Mouse (Mus musculus): ENCODE measurements around the gene Tmem95.
"Not testable (repeated sequence)": the region's sequence is repeated elsewhere in the genome, so short reads cannot be mapped to it uniquely, and the experiment has no call there.

The Tmem95 gene

GRCm38 (mm10) chr11:69877878-69878277 is at the start of gene Tmem95:
TSS of gene Tmem95 (minus strand) at chr11:69878018.
- DNase-seq: no peak

GRCm38 (mm10) chr11:69927501-69927900 is 49.7 kb upstream of the Tmem95 start:
- DNase-seq: no peak

DNA sequence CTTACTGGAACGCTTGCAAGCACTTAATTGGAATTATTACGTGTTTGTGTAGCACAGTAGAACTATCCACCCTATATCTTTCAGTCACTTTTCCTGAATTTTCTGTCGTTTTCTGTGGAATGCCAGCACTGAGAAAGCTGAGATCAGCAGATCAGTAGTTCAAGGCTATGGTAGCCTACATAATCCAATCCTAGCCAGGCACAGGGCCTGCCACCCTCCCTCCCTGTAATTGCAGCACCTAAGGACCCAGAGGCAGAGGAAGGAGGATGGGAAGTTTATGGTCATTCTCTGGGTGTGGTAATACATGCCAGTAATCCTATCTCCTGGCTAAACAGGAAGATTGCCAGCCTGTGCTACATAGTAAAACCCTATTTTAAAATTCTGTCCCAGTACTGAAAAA is 45.0 kb upstream of the Tmem95 start:
- no peak for DNase-seq

GRCm38 (mm10) chr11:69922012-69922756 is 44.4 kb upstream of the Tmem95 start:
- peak in 1 of 2 experiments; percentile 40 for DNase-seq

DNA sequence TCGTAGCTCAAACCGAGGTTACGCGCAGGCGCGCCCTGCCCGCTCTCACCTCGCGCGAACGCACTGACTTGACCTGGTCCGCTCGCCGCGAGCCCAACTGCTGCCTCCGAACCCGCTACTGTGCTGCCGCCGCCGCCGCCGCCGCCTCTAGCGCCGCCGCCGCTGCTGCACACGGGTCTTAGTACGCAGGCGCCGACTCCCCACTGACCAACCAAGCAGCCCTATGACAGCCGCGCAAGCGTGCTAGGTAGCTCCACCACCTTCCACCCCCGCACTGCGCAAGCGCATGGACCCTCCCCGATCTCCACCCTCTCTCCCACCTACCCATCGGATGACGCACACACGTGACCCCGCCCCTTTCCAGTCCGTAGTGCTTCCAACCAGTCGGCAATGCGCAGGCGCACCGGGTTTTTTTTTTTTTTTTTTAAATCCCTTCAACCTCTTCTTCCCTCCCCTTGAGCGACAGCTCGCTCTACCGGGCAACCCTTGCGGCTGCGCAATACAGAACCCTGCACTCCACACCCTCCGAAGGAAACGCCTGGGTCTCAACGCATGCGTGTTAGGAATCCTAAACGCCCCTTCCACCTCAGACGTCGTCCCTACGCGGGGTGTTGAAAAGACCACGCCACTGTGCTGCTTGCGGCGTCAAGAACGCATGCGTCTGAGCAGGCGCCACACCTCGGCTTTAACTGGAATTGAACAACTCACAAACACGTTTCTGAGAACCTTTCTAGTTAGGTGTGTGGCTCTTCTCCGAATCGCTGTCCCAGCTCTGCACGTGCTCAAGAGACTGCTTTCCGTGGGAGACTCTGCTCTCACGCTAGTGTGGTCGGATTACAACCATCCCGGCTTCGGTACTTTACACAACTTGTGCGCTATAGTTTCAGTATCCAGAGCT is 43.5 kb upstream of the Tmem95 start, which contains the start of gene Eif5a:
TSS of gene Eif5a (minus strand) at position 845 of the 898 bp plus-strand sequence.
- peak; percentile 100 for DNase-seq

DNA sequence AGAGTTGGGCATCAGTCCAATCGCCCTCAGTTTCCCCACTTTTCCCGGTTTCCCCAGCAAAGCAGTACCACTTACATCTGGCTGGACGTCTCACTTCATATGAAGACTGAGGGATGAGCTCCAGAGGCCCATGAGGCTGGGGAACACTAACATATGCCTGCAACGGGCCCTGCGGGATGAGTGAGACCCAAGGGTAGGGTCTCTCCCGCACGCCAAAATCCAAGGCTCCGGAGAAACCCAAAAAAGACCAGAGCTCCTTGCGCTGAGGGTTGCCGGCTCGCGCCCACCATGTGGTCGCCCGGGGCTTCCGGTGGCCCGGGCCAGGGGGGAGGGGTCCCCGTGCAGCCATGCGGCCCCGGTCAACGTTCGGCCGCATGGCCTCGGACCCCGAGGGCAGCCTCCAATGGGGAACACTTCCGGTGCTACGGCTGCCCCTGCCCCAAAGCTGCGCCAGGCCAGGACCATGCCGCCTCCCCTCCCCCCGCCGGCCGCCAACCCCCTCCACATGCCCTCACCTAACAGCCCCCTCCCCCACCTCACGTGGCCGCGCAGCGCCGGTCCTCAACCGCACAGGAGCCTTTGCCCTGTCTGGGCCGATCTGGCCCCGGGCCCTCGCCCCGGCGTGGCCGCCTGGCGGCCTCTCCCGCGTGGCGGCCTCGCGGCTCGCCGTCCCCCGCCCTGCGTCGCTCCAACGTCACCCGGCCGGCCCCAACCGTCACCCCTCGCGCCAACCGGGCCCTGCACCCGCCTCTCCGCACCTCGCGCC is 42.6 kb upstream of the Tmem95 start:
- DNase-seq: peak; percentile 64 to 80

DNA sequence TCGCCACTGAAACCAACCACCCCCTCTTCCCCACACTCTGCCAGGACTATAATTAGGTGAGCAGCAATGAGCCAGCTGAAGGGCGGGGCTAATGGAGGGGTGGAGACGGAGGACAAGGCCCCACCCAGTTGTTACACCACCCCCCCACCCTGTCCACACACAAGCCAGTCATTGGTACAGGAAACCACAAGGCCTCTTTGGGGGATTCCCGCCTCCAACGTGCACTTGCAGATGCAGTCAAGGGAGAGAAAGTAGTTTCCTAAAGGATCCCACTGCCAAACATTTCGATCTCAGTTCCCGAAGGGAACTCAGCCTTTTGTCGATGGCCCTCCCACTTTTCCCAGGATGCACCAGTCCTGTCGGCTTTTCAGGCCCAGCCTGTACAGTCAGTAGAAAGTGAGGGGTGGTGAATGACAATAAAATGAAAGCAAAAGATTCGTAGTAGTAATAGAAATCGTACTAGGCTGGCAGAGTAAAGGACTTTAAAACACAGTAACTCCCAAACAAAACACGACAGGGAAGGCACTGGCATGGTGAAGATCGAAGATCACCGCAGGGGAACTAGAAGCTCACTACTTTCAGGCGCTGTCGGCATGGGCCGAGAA is 41.9 kb upstream of the Tmem95 start:
- DNase-seq: peak; percentile 81 to 90

DNA sequence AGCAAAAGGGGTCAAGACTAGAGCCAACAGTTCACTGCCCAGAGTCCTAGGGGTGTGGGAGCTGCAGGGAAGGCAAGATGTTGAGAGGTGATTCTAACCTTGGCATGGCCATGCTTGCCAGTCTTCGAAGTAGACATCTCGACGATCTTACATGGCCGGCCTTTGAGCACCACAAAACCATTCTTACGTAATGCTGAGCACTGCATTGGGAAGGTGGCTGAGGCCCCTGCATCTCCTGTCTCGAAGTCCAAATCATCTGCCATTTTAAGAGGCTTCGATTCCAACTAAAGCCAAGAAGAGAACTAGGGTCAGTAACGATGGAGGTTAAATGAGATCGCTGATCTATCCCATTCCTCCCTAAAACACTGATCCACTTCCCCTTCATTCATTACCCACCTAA is 41.2 kb upstream of the Tmem95 start:
- no peak for DNase-seq

- no peak for DNase-seq
Observed at GRCm38 (mm10) chr11:69918118-69918517, 40.3 kb upstream of the Tmem95 start.

DNA sequence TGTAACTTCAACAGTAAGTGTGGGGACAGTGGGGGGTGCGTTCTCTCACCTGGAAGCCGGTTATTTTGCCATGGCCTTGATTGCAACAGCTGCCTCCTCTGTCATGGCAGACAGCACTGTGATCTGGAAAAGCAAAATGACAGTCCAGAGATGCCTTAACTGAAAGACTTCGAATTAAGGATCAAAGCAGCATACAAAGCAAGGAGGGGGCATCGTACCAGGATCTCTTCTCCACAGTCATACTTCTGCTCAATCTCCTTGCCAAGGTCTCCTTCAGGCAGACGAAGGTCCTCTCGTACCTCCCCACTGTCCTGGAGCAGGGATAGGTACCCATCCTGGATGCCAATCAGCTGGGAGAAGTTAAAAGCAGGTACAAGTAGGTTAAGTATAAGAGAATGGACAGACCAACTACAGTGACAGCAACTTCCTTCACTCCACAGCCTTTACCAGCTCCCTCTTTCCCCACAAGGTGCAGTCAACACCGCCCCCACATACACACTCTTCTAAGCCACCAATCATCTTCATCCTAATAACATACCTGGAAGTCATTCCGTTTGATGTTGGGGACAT is 39.6 kb upstream of the Tmem95 start:
- DNase-seq: no peak

GRCm38 (mm10) chr11:69916652-69917378 is 39.0 kb upstream of the Tmem95 start:
- DNase-seq: not testable (repeated sequence)

DNA sequence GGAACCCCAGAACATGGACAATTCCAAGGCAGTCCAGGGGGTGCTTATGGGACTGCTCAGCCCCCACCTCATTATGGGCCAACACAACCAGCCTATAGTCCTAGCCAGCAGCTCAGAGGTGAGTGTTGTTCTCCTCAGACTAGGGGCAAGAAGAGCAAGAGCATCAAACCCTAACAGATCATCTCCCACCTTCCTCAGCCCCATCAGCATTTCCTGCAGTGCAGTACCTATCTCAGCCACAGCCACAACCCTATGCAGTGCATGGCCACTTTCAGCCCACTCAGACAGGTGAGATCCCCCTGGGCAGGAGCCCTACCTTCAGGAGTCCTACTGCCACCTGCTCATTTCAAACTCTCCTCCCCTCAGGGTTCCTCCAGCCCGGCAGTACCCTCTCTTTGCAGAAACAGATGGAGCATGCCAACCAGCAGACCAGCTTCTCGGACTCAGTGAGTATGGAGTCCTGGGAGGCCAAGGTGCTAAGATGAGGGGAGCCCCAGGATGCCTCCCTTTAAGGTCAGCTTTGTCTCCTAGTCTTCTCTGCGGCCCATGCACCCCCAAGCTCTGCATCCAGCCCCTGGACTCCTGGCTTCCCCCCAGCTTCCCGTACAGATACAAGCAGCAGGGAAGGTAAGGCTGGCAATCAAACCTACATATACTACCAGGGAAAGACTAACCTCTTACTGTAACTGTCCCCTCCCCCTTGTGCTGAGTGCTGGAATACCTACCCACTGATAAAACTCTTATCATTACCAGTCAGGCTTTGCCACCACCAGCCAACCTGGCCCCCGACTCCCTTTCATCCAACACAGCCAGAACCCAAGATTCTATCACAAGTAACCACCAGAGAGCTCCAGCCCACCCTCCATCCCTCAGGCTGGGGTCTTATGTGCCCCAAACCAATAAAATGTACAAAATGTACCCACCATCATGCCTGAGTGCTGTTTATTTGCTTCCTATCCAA is 38.1 kb upstream of the Tmem95 start:
- DNase-seq: no peak

GRCm38 (mm10) chr11:69914917-69915430 is 37.2 kb upstream of the Tmem95 start:
- no peak for DNase-seq

DNA sequence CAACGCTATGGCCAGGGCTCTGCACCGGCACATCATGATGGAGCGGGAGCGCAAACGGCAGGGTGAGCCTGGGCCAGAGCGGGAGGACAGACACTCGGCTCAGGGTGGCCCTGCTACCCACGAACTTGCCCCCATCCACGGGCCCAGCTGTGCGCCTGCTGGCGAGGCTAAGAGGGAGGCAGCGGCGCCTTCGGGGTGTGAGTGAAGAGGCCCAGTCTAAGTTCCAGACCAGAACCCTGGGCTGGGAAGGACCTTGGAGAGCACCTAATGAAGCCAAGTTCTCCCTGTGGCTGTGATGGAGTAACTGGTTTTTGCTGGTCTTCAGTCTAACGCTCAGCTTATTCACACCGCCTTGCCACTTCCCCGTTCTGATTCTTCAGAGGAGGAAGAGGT is 36.5 kb upstream of the Tmem95 start:
- DNase-seq: peak; percentile 52 to 65

GRCm38 (mm10) chr11:69913554-69914371 is 35.9 kb upstream of the Tmem95 start, which contains the start of gene Gps2:
TSS of gene Gps2 (plus strand) at chr11:69913888.
- peak; percentile 93 to 96 for DNase-seq

GRCm38 (mm10) chr11:69912716-69913530 is 35.1 kb upstream of the Tmem95 start:
- DNase-seq: no peak

DNA sequence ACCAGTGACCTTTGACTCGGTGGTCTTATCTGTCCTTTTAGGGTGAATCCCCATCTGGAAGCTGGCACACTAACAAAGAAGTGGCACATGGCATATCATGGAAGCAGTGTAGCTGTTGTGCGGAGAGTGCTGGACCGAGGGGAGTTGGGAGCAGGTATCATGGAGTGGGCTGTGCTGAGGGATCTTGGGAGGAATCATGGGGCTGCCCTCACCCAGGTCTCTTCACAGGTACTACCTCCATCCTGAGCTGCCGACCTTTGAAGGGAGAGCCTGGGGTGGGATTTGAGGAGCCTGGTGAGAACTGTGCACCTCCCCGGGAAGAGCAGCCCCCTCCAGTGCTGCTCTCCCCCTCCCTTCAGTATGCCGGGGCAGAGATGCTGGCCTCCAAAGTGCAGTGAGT is 33.9 kb upstream of the Tmem95 start:
- no peak for DNase-seq

Data from kidney, postnatal 4 days (tissue).